Mouse (Mus musculus): Measurements from ENCODE around the gene Hnrnpab. TPM values are rescaled to one million over a fixed set of nuclear protein-coding genes. Genes with fewer than 3 reads are reported as not detected.
"Not testable (repeated sequence)": the region's sequence is repeated elsewhere in the genome, so short reads cannot be mapped to it uniquely, and the experiment has no call there.

Hnrnpab gene
- polyA plus RNA-seq, 1 experiment from 2014 or later, result 362 TPM

GRCm38 (mm10) chr11:51640748-51641147, 34.1 kb upstream of the Hnrnpab start:
- Histone ChIP-seq H3K9ac (ENCODE audit: low read depth, low read length) (no peak overlapping the region), H3K9me3 (replicated peaks; ENCODE audit: control insufficient read depth, low read length) (no peaks in the 10 kb centered on the region), H3K4me1 (ENCODE audit: control insufficient read depth, insufficient read depth, low read length) (peaks cover 14% of the 10 kb centered on the region; the same call in 1 of the 2 replicates), H3K36me3 (ENCODE audit: control insufficient read depth, insufficient read depth, low read length) (peaks cover 3% of the 10 kb centered on the region), H3K27ac (ENCODE audit: low read depth, low read length) (no peak overlapping the region), H3K4me2 (no peak overlapping the region), H3K4me3 (ENCODE audit: low read depth, low read length) (no peak overlapping the region), H3K27me3 (ENCODE audit: control insufficient read depth, insufficient read depth, low read length) (peaks cover 4% of the 10 kb centered on the region; the same call in 1 of the 2 replicates)
- no peak for ATAC-seq (replicated peaks; ENCODE audit: insufficient number of reproducible peaks, low FRiP score, low TSS enrichment)
- 72% methylated on average over 7 of the region's 7 CpGs for WGBS (ENCODE audit: insufficient replicate concordance)

- H3K9ac ChIP-seq (ENCODE audit: low read depth, low read length), result no peak overlapping the region
- peaks cover 2% of the 10 kb centered on the region; the same call in 1 of the 2 replicates for H3K27me3 ChIP-seq (ENCODE audit: control insufficient read depth, insufficient read depth, low read length)
- H3K4me3 ChIP-seq (ENCODE audit: low read depth, low read length), result no peak overlapping the region
- WGBS (ENCODE audit: insufficient replicate concordance), result 66% methylated on average over 5 of the region's 5 CpGs
- no peaks in the 10 kb centered on the region for H3K9me3 ChIP-seq (replicated peaks; ENCODE audit: control insufficient read depth, low read length)
- H3K36me3 ChIP-seq (ENCODE audit: control insufficient read depth, insufficient read depth, low read length), result no peaks in the 10 kb centered on the region; the same call in 1 of the 2 replicates
- peaks cover 12% of the 10 kb centered on the region; the same call in 1 of the 2 replicates for H3K4me1 ChIP-seq (ENCODE audit: control insufficient read depth, insufficient read depth, low read length)
- ATAC-seq (replicated peaks; ENCODE audit: insufficient number of reproducible peaks, low FRiP score, low TSS enrichment), result no peak
- H3K4me2 ChIP-seq, result peak overlapping the region; percentile 53; the same call in 1 of the 2 replicates
- peak overlapping the region; percentile 37; the same call in 1 of the 2 replicates for H3K27ac ChIP-seq (ENCODE audit: low read depth, low read length)
Observed at GRCm38 (mm10) chr11:51638497-51638896, 31.9 kb upstream of the Hnrnpab start.

- peak overlapping the region; percentile 6; the same call in 1 of the 2 replicates for H3K9ac ChIP-seq (ENCODE audit: low read depth, low read length)
- H3K9me3 ChIP-seq (replicated peaks; ENCODE audit: control insufficient read depth, low read length), result no peaks in the 10 kb centered on the region
- H3K4me3 ChIP-seq (ENCODE audit: low read depth, low read length), result no peak overlapping the region
- peaks cover 8% of the 10 kb centered on the region; the same call in 1 of the 2 replicates for H3K4me1 ChIP-seq (ENCODE audit: control insufficient read depth, insufficient read depth, low read length)
- H3K27me3 ChIP-seq (ENCODE audit: control insufficient read depth, insufficient read depth, low read length), result no peaks in the 10 kb centered on the region
- WGBS (ENCODE audit: insufficient replicate concordance), result 5% methylated on average over 17 of the region's 17 CpGs
- no peaks in the 10 kb centered on the region for H3K36me3 ChIP-seq (ENCODE audit: control insufficient read depth, insufficient read depth, low read length)
- no peak for ATAC-seq (replicated peaks; ENCODE audit: insufficient number of reproducible peaks, low FRiP score, low TSS enrichment)
- H3K4me2 ChIP-seq, result peak overlapping the region; percentile 53
- H3K27ac ChIP-seq (ENCODE audit: low read depth, low read length), result peak overlapping the region; percentile 37; the same call in 1 of the 2 replicates
Observed at GRCm38 (mm10) chr11:51637971-51638414, 31.3 kb upstream of the Hnrnpab start.

- 3% methylated on average over 6 of the region's 6 CpGs for WGBS (ENCODE audit: insufficient replicate concordance)
- peaks cover 6% of the 10 kb centered on the region; the same call in 1 of the 2 replicates for H3K4me1 ChIP-seq (ENCODE audit: control insufficient read depth, insufficient read depth, low read length)
- H3K4me2 ChIP-seq, result peak overlapping the region; percentile 88
- no peaks in the 10 kb centered on the region for H3K9me3 ChIP-seq (replicated peaks; ENCODE audit: control insufficient read depth, low read length)
- no peak; the same call in 1 of the 2 replicates for ATAC-seq (replicated peaks; ENCODE audit: insufficient number of reproducible peaks, low FRiP score, low TSS enrichment)
- H3K36me3 ChIP-seq (ENCODE audit: control insufficient read depth, insufficient read depth, low read length), result no peaks in the 10 kb centered on the region
- H3K27me3 ChIP-seq (ENCODE audit: control insufficient read depth, insufficient read depth, low read length), result no peaks in the 10 kb centered on the region
- peak overlapping the region; percentile 79 for H3K27ac ChIP-seq (ENCODE audit: low read depth, low read length)
- H3K9ac ChIP-seq (ENCODE audit: low read depth, low read length), result peak overlapping the region; percentile 87
- peak overlapping the region; percentile 76 for H3K4me3 ChIP-seq (ENCODE audit: low read depth, low read length)
Observed at GRCm38 (mm10) chr11:51636323-51636684, 29.7 kb upstream of the Hnrnpab start.

- Histone ChIP-seq H3K9me3 (replicated peaks; ENCODE audit: control insufficient read depth, low read length) (no peaks in the 10 kb centered on the region), H3K4me3 (ENCODE audit: low read depth, low read length) (peak within 1 kb of the TSS; percentile 76), H3K4me1 (ENCODE audit: control insufficient read depth, insufficient read depth, low read length) (peaks cover 6% of the 10 kb centered on the region; the same call in 1 of the 2 replicates), H3K27ac (ENCODE audit: low read depth, low read length) (peak within 1 kb of the TSS; percentile 79), H3K4me2 (peak within 1 kb of the TSS; percentile 88), H3K36me3 (ENCODE audit: control insufficient read depth, insufficient read depth, low read length) (no peaks in the 10 kb centered on the region), H3K9ac (ENCODE audit: low read depth, low read length) (peak within 1 kb of the TSS; percentile 87), H3K27me3 (ENCODE audit: control insufficient read depth, insufficient read depth, low read length) (no peaks in the 10 kb centered on the region)
- WGBS (ENCODE audit: insufficient replicate concordance), result under 1% methylated on average over 61 of the region's 61 CpGs
- ATAC-seq (replicated peaks; ENCODE audit: insufficient number of reproducible peaks, low FRiP score, low TSS enrichment), result peak; percentile 68
Observed at GRCm38 (mm10) chr11:51635525-51636322, 29.1 kb upstream of the Hnrnpab start, which contains the start of gene Rmnd5b. Gene Rmnd5b (minus strand): TSS chr11:51635896.

- peak overlapping the region; percentile 79; the same call in 1 of the 2 replicates for H3K27ac ChIP-seq (ENCODE audit: low read depth, low read length)
- WGBS (ENCODE audit: insufficient replicate concordance), result 16% methylated on average over 6 of the region's 6 CpGs
- ATAC-seq (replicated peaks; ENCODE audit: insufficient number of reproducible peaks, low FRiP score, low TSS enrichment), result no peak
Observed at GRCm38 (mm10) chr11:51635127-51635524, 28.5 kb upstream of the Hnrnpab start.

GRCm38 (mm10) chr11:51633721-51634120, 27.1 kb upstream of the Hnrnpab start:
- no peaks in the 10 kb centered on the region for H3K27me3 ChIP-seq (ENCODE audit: control insufficient read depth, insufficient read depth, low read length)
- no peaks in the 10 kb centered on the region for H3K9me3 ChIP-seq (replicated peaks; ENCODE audit: control insufficient read depth, low read length)
- peaks cover 6% of the 10 kb centered on the region; the same call in 1 of the 2 replicates for H3K4me1 ChIP-seq (ENCODE audit: control insufficient read depth, insufficient read depth, low read length)
- H3K36me3 ChIP-seq (ENCODE audit: control insufficient read depth, insufficient read depth, low read length), result 0 out of 2 replicates have a peak, but pooled peaks cover 4% of the 10 kb centered on the region
- WGBS (ENCODE audit: insufficient replicate concordance), result 84% methylated on average over 3 of the region's 3 CpGs
- H3K9ac ChIP-seq (ENCODE audit: low read depth, low read length), result no peak overlapping the region
- no peak overlapping the region for H3K27ac ChIP-seq (ENCODE audit: low read depth, low read length)
- no peak overlapping the region for H3K4me2 ChIP-seq
- no peak overlapping the region for H3K4me3 ChIP-seq (ENCODE audit: low read depth, low read length)
- ATAC-seq (replicated peaks; ENCODE audit: insufficient number of reproducible peaks, low FRiP score, low TSS enrichment), result no peak

More at GRCm38 (mm10) chr11:51635127-51635524, 28.5 kb upstream of the Hnrnpab start:
- H3K4me3 ChIP-seq (ENCODE audit: low read depth, low read length), result peak overlapping the region; percentile 76
- H3K9me3 ChIP-seq (replicated peaks; ENCODE audit: control insufficient read depth, low read length), result no peaks in the 10 kb centered on the region
- peak overlapping the region; percentile 87 for H3K9ac ChIP-seq (ENCODE audit: low read depth, low read length)
- H3K4me1 ChIP-seq (ENCODE audit: control insufficient read depth, insufficient read depth, low read length), result peaks cover 6% of the 10 kb centered on the region; the same call in 1 of the 2 replicates
- H3K36me3 ChIP-seq (ENCODE audit: control insufficient read depth, insufficient read depth, low read length), result no peaks in the 10 kb centered on the region
- H3K4me2 ChIP-seq, result peak overlapping the region; percentile 88
- H3K27me3 ChIP-seq (ENCODE audit: control insufficient read depth, insufficient read depth, low read length), result no peaks in the 10 kb centered on the region

GRCm38 (mm10) chr11:51633200-51633599, 26.6 kb upstream of the Hnrnpab start:
- WGBS (ENCODE audit: insufficient replicate concordance), result 93% methylated on average over 7 of the region's 7 CpGs
- not testable (repeated sequence) for H3K27ac ChIP-seq (ENCODE audit: low read depth, low read length); ATAC-seq (replicated peaks; ENCODE audit: insufficient number of reproducible peaks, low FRiP score, low TSS enrichment); H3K9me3 ChIP-seq (replicated peaks; ENCODE audit: control insufficient read depth, low read length); H3K27me3 ChIP-seq (ENCODE audit: control insufficient read depth, insufficient read depth, low read length); H3K9ac ChIP-seq (ENCODE audit: low read depth, low read length); H3K4me3 ChIP-seq (ENCODE audit: low read depth, low read length); H3K4me2 ChIP-seq; H3K4me1 ChIP-seq (ENCODE audit: control insufficient read depth, insufficient read depth, low read length); H3K36me3 ChIP-seq (ENCODE audit: control insufficient read depth, insufficient read depth, low read length)
